Mouse (Mus musculus) E14TG2a.4 (cell line): ENCODE measurements around the gene Rpl18.

Source experiments
- CTCF ChIP-seq: conservative IDR thresholded peaks from 2 replicates; pipeline ENCODE4 v1.5.1; 2014; ENCODE audit warnings: low read length
- NANOG ChIP-seq: IDR thresholded peaks from 2 replicates; pipeline ENCODE4 v1.6.1; 2014; ENCODE audit warnings: borderline replicate concordance, low read length, mixed read lengths

- TF ChIP-seq CTCF (no peak), NANOG (no peak)
These were observed 2.0 kb downstream of the Rpl18 start for GRCm38 (mm10) chr7:45716952-45717917.
